Mouse (Mus musculus) kidney, adult 8-10 months (tissue): ENCODE measurements around the gene Atp8a2.
A peak's percentile ranks its signal among the peaks of the same experiment; 100 is the strongest.

Experiments used
- DNase-seq, 2 experiments: peaks; one replicate each; pipeline ENCODE4 v3.0.0; 2022

Atp8a2 gene

DNA sequence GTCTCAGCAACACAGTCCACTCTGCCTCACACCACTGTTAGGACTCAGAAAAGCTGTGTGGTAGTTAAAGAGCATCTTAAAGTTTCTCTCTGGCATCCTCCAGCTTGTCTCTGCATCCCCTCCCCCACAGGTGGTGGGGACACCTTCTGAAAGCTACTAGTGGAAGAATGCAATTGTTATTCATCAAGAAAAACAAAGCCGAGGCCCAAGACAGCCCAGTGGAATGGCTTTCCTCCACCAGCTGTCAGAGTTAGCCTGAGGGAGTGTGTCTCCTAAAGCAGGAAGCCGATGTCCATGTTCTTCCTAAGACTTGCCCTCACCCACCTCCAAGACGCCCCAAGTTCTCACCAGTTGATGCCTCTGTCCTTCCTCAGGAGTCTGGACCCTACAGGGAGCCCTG, 48.1 kb downstream of the Atp8a2 start:
- DNase-seq, result no peak

- no peak for DNase-seq
Observed at GRCm38 (mm10) chr14:60143234-60143633, 53.7 kb downstream of the Atp8a2 start.

- no peak for DNase-seq
Observed at GRCm38 (mm10) chr14:60138339-60138738, 58.6 kb downstream of the Atp8a2 start.

- DNase-seq, result no peak
Observed at GRCm38 (mm10) chr14:60137812-60138211, 59.2 kb downstream of the Atp8a2 start.

GRCm38 (mm10) chr14:60135801-60136200, 61.2 kb downstream of the Atp8a2 start:
- no peak for DNase-seq

GRCm38 (mm10) chr14:60134720-60135119, 62.3 kb downstream of the Atp8a2 start:
- peak in 1 of 2 experiments; percentile 3 for DNase-seq

DNA sequence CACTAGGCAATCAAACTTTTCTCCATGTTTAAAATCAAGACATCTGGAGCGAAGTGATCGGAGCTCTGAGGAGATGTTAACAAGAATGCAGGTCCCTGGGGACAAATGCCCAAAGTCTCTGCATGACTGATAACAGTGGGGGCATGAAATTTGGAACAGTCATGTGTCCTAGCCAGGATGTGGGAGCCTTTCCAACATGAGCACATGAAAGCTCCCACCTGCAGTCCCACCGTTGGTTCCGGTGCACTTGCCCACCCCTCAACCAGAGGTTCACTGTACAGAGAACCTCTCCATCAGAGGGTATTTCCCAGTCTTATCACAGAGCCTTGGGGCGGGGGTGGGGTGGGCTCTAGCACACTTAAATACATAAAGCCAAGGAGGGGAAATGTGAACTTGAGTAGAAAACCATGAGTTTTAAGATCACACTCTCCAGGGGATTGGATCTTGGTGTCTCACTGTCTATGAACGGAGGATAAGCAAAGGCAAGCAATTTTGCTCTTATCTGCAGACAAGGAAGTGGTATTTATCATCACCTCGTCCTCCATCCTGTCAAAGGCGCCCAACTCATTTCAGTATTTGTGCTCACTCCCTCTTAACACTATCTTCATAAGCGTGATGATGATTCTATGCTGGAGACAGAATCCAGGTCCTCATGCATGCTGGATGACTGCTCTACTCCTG, 65.6 kb downstream of the Atp8a2 start:
- DNase-seq, result no peak

DNA sequence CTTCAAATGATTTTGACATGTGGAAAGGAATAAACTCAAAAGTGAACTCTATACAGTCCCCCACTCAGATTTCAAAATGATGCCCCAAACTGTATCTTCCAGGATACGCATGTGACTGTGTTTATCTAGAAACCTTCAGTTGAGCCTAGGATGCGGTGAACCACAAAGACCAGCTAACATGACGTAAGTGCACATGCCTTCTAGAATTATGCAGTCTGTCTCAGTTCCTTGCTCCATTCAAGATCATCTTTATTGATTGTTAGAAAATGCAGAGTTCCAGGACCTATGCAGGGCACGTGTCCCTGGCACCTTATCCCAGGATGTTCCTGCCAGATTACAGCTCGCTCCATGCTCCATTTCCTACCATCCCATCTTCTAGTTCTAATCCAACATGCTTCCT, 67.4 kb downstream of the Atp8a2 start:
- DNase-seq, result no peak

DNA sequence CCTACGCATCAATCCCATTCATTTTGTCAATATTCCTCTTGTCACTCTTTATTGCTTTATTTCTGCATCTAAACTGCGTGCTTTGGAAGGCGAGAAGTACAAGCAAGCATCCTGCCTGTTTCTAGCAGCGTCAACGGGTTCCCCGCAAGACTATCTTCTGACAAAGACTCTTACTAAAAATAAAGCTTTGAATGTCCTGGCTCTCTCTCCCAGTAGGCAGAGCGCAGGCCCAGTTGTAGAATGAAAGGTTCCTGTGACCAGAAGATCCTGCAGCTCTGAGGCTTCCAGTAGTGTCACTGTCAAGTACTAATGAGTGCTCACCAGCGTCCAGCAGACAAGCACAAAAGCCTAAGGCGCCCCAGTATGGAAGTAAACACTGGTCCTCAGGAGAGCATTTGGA, 71.8 kb downstream of the Atp8a2 start:
- DNase-seq, result no peak

DNA sequence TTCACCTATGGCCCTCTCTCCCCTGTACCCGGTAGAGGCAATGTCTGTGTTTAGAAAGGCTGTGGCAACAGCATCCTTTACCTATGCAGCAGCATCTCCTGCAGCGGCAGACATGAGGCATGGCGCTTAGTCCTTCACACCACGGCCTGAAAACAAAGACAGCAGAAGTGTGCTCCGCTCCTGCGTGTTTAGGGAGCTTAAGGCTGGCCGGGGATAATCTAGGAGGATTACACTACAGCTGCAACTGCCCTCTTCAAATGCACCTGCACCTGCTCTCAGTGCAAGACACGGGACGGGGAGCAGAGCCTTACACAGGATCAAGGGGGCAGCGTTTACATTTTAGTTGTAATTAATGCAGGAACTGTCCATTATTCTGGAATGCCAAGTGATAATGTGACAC, 75.4 kb downstream of the Atp8a2 start:
- no peak for DNase-seq

GRCm38 (mm10) chr14:60117792-60118585, 79.0 kb downstream of the Atp8a2 start:
- DNase-seq, result no peak

DNA sequence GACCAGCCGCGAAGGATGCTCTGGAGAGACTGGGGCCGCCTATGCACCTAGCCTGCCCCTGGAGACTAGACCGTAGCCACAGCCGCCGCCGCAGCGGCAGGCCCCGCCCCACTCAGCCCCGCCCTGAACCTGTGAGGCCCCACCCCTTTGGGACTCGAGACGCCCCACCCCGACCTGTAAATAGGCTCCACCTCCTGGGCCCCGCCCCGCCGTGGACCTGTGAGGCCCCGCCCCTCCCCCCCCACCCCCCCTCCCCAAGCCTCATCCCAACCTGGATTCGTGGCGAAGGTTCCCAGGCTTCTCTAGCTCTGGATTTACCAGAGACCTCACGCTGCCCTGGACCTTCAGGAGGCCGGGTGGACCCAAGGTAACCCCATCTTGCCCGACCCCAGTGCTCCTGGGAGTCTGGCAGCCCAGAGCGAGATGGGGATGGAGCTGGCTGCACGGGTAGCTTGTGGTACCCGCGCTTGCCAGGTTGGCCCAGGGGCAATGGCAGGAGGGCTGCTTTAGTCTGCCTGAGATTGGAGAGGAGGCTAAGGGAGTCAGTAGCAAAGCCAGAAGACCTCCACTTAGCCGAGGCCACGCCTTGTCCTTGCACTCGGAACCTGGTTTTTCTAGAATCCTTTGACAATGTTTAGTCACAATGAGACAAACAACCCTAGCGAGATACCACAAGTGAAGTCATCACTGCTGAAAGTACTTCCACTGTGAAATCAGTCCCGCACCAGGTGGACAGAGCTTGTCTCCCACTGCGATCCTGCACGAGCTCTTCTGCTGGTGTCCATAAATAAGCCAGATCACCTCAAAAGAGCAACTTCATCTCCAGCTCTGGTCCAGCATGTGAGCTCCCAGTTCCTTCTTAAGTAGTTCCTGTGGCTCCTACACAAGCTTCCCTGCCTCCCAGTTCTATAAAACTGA, 109.9 kb downstream of the Atp8a2 start:
- peak in 1 of 2 experiments; percentile 1 for DNase-seq

DNA sequence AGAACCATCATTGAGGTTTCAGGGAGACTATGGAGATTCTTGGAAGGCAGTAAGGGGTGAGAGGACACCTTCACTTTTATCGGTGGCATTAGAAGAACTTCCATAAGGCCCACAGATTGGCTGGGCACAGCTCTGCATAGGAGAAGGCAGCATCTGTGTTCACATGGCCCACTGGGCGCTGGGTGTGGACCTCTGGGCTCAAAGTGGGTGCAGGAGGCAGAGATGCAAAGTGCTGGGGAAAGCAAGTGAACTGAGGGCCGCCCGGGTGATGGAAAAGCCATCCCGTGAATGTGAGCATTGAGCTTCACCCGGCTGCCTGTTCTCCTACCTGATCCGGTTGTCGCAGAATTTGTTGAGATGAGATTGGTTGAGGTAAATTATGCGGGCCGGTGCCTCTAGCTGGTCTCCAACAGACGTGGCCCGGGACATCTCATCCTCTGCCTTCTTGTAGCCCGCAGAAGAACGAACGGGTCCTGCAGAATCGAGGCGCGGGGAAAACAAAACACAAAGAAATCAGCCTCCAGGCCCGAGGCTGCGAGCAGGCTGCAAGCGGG, 110.6 kb downstream of the Atp8a2 start:
- no peak for DNase-seq

- no peak for DNase-seq
Observed at GRCm38 (mm10) chr14:60082771-60083170, 114.2 kb downstream of the Atp8a2 start.

- no peak for DNase-seq
Observed at GRCm38 (mm10) chr14:60072496-60072895, 124.5 kb downstream of the Atp8a2 start.

- DNase-seq, result peak; percentile 17 to 57
Observed at GRCm38 (mm10) chr14:60065186-60065585, 131.8 kb downstream of the Atp8a2 start.

GRCm38 (mm10) chr14:60061023-60061422, 136.0 kb downstream of the Atp8a2 start:
- DNase-seq, result no peak

DNA sequence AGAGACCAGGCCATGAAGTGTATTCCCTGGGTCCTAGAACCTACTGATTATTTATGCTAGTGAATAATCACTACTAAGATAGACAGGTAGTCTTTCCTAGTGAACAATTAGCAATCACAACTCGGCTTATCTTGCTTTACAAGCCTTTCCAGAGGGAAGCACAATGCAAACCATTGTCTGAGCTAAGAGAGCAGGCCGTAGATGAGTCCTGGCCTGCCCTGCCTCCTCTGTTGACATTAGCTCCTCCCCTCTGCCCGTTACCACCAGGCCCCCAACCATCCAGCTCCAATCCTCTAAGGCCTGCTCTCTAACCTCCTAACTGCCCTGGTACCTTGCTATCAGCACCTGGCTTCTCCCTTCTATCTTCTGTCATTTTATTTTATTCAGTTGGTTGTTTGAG, 138.1 kb downstream of the Atp8a2 start:
- no peak for DNase-seq

DNA sequence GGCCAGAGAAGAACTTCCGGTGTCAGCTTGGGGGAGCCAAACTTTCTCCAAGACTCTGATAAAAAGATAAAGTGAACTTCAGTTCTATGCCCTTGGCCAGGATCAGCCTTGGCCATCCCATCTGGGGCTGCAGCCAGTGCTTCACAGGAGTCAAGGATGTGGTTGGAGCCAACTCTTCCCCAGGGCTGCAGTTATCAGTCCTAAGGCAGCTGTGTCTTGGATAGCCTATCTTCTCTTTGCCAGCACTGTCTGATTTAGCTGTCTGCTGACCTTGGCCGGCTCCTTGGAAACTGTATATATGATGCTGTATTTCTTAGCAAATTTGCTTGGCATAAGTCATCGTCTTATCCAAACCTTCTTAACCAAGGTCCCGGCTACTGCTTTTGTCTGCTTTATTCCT, 141.7 kb downstream of the Atp8a2 start:
- no peak for DNase-seq

DNA sequence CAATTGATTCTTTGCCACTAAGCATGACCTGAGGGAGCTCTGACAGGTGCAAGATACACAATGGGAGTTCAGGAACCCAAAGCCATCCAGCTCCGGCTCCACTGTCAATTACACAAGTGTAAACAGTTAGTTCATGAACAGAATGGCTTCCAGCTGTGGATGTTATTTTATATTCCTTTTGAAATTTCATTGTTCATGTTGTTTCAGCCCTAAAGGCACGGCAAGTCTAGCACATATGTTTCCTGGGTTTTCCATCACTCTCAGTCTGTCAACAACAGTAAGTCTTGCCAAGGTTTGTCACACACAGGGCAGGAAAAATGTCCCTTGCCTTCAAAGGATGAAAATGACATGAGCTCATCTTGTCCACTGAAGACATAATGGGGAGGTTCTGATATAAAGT, 166.3 kb downstream of the Atp8a2 start:
- no peak for DNase-seq

DNA sequence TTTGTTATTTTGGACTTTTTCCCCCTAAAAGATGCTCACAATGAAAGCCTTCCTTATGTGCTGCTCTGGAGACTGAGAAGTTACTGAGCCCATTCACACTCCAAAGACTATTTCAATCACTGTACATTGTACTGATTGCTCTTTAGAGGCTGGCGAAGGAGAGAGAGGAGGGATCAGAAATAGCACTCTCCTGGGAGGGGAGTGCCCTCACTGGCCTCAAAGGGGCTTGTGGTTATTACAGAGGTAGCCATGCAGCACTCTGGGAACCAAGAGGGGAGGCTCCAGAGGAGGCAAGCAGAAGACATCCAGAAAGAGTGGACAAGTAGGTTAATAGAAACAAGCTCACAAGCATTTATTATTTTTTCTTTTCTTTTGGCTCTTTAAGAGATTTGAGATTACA, 169.8 kb downstream of the Atp8a2 start:
- DNase-seq, result no peak

DNA sequence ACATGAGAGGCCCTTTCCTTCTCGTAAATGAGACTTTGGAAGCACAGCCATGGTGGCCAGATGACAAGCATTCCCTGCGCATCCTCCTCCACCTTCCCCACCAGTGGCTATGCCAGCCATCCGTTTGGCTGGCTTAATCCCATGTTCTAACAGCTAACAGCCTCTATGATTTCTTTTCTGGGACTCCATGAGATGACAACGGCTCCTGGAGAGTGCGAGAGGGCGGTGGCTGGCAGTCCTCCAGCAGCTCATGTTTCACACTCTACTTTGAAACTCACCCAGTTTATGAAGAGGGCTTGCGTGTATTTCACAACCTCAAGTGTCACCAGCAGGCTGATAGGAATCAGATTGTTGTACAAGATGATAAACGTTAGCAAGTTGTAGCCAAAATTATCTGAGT, 170.3 kb downstream of the Atp8a2 start:
- no peak for DNase-seq

GRCm38 (mm10) chr14:60015891-60016290, 181.1 kb downstream of the Atp8a2 start:
- DNase-seq, result peak; percentile 41 to 74
